Mouse (Mus musculus) retina, postnatal 1 day (tissue): ENCODE data around the gene Vwf.

ENCODE experiments used
- DNase-seq: peaks from one replicate; pipeline ENCODE4 v3.0.0-alpha.2; 2012

Gene Vwf

DNA sequence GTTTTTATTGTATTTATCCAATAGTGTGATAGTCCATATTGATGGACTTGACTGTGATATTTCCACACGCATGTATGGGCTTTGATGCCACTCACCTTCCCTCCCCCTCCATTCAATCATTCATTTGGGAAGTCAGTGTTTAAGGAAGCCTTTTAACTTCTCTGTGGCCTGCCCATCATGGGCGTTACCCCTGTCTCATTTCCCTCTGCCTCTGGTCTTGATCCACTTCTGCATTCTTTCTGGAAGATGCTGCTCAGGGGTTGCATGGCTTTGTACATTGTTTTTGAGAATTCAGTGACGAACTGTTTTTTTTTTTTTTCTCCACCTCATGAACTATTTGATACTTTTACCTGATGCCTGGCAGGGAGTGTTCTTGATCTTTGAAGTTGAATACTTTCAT is 104.8 kb downstream of the Vwf start:
- no peak for DNase-seq

DNA sequence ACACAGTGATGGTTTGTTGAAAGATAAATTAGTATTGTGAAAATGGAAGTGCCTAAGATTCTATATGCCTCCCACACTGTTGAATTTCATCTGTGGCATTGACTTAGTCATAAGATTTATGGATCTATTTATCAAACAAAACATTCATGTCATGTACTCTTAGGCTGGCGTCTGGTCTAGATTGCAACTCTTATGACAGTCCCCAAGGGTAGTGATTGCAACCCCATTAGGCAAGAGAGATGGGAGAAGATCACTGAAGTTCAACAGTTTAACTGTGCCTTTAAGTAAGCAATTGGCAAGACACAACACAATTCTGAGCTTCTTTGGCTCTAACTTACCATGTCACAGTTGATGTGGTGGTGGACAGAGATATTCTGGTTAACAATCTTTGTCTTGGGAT is 106.8 kb downstream of the Vwf start:
- no peak for DNase-seq

DNA sequence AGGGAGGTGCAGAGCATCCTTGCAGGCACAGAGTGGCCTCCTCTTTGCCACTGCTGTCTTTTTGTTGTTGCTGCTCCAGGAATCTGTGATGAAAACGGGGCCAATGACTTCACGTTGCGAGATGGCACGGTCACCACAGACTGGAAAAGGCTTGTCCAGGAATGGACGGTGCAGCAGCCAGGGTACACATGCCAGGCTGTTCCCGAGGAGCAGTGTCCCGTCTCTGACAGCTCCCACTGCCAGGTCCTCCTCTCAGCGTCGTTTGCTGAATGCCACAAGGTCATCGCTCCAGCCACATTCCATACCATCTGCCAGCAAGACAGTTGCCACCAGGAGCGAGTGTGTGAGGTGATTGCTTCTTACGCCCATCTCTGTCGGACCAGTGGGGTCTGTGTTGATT is 110.3 kb downstream of the Vwf start:
- no peak for DNase-seq

- DNase-seq = no peak
Observed at GRCm38 (mm10) chr6:125657966-125658365, 111.4 kb downstream of the Vwf start.

DNA sequence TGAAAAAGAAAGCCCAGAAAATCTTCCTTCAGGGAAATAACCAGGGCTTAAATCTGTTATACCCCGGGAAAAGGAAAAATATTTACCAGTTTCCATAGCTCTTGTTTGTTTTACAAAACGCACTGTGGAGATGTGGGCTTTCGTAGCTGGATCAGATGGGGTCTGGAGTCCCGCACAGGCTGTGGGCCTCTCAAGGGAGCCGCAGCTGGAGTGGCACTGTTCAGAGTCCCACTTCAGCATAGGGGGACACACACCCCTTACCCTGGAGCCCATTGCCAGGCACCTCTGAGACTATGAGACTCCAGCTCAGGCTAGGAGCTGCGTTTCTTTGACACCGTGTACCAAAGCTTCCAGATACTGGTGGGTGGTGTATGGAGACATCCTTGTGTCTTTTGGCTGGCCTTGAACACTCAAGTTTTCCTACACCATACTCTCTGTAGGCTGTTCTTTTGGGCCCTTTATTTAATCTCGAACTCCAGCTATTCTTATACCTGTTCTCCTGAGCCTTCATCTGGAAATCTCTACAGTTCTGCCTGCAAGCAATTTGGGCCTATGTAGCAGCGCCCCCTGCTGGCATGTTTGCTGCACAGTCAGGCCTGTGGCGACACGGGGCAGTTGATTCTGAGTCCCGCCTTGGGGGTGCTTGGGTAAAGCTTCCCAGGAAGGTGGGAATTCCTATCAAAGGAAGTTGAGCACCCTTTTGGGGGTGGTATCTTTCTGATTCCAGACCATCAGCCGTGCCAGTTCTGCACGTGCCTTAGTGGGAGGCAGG is 114.7 kb downstream of the Vwf start:
- peak; percentile 77 for DNase-seq

DNA sequence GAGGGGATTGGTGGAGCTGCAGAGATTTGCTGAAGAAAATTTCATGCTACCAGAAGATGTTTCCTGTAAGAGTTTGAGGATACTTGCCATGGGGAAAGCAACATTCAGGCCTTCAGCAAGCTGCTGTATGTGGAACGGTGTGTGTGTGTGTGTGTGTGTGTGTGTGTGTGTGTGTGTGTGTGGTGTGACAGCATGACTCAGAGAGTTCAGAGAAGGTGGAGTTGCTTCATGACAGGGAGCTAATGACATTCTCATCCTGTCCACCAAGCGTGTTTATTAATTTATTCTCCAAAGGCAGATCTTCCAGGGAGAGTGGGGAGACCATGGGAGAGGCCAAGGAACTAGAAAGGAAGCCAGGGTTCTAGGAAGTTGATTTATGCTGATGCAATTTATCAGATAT is 117.3 kb downstream of the Vwf start:
- no peak for DNase-seq

DNA sequence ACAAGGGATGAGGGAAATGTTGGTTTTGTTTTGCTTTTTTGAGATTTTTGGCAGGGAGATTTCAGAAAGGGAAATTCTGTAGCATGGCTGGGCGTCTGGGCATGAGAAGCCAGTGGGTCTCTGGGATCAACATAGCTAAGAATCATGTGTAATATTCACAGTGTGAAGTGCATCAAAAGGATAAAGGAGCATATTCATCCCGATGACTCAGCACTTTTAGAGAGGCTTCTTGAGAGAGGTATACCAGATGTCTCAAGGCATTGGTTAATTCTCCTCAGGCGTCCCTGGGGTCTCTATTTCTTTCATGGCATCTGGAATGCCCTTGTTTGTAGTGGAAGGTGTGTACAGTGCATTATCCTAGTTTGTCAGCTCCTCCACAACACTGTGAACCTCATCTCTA is 125.3 kb downstream of the Vwf start:
- no peak for DNase-seq

- DNase-seq = no peak
Observed at GRCm38 (mm10) chr6:125678492-125678891, 131.9 kb downstream of the Vwf start.

- no peak for DNase-seq
Observed at GRCm38 (mm10) chr6:125680613-125681012, 134.0 kb downstream of the Vwf start.

GRCm38 (mm10) chr6:125685420-125685819 is 138.8 kb downstream of the Vwf start:
- DNase-seq = no peak

GRCm38 (mm10) chr6:125687986-125688385 is 141.4 kb downstream of the Vwf start:
- no peak for DNase-seq

DNA sequence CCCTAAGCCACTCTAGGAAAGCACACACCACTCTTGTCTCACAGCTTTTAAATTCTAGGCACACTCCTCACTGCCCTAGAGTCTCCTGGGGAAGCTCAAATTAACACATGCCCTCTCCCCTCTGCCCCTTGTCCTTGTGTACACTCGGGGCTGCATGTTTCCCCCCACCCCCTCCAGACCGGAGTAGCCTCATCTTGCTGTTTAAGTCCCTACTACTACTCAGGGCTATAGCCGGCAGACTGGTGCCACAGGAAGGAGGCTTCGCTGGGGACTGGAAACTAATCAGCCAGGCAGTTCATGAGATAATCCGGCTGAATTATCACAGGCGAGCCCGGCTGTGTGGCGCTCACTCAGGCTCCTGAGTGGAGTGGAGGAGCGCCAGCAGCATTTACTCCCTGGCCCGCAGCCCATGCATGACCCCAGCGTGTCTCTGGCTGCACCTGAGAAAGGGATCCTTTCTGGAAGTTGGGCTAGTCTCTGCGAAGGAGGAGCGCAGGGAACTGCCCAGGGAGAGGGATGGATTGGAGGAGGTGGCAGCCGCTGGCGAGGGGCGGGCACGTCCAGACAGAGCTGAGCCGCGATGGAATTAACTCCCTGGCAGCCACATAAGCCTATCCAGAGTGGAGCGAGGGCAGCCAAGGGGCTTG is 143.6 kb downstream of the Vwf start, which contains the start of gene Ano2:
Gene Ano2 (plus strand): TSS at position 363 of the 647 bp plus-strand sequence.
- peak; percentile 83 for DNase-seq

DNA sequence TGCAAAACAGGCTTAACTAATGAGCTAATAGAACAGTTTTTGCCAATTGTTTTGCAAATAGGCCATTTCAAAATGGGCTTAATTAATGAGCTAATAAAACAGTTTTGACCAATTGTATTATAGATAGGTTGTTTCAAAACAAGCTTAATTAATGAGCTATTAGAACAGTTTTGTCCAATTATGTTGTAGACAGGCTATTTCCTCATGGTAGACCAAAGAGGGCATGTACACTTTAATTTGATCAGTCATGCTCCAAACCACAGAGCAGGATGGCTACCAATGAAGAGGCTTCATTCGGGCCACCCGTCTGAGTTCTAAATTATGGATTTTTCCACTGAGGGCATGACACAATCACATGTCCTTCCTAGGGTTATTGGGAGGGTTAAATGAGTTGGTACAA is 154.6 kb downstream of the Vwf start:
- peak; percentile 81 for DNase-seq

DNA sequence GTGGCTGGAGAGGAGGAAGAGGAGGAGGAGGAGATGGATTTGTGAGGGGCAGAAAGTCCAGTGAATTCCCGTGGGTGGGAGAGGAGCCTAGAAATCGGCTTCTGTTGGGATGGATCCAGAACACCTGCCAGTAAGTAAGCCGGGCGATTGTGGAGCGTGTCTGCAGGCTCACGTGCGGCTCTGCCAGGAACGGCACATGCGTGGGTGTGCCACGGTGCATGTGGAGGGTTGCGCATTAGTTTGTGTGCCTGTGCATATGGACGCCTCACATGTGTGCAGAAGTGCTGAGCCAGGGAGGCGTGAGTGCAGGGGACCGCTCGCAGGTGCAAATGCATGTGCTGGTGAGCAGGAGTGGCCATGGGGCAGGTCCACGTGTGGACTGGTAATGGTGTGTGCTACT is 164.7 kb downstream of the Vwf start:
- DNase-seq = no peak

GRCm38 (mm10) chr6:125726408-125726807 is 179.8 kb downstream of the Vwf start:
- DNase-seq = no peak

DNA sequence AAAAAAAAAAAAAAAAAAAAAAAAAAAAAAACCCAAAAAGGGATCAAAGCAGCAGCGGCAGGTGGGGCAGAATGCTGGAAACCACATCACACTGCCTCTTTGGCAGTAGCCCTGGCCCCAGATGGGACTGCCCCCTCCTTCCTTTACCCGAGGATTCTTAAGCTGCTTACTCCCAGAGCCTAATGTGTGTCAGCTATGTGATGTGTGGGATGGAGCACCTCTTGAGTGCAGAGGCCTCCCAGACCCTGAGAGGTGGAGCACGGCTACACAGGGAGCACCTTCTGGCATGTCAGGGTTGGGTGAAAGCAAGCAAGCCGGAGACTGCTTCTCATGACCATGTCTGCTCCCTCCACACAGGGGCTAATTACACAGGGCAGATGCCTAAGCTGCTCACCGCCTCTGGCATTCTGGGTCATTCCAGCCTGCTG is 180.9 kb downstream of the Vwf start:
- peak; percentile 91 for DNase-seq

DNA sequence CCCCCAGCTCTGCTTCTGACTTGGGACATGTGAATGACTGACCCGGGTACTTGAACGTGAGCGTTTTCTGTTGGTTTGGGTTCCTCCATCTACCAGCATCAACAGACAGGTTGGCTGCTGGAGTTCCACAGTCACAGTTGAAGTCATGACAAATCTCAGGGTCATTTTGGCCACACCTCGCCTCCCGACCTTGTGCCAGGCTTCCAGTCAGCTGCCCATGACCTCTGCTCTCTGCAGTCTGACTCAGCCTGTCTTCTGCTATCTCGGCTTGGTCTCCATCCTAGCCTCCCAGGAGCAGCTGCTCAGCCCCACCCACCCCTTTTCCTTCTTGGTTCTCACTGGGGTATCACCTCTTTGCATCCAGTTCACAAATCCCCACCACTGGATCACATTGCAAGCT is 182.9 kb downstream of the Vwf start:
- DNase-seq = no peak

GRCm38 (mm10) chr6:125729986-125730535 is 183.5 kb downstream of the Vwf start:
- DNase-seq = no peak
